Mouse (Mus musculus) forebrain, embryonic 11.5 days (tissue): Measurements from ENCODE around the gene Fam136a. TPM values are rescaled to one million over a fixed set of nuclear protein-coding genes. Genes with fewer than 3 reads are reported as not detected.

Source experiments
- ATAC-seq: fragments of 200-750 bp; cut with Nextera tagmentation; replicated peaks from 2 replicates; pipeline ENCODE4 v1.8.0; 2017; ENCODE audit warnings: moderate TSS enrichment; ENCODE audit not compliant: low FRiP score
- DNase-seq: peaks from one replicate; pipeline ENCODE4 v3.0.0-alpha.2; 2017; ENCODE audit warnings: low spot score
- H3K27ac ChIP-seq: fragments of 300-500 bp; sonication (generic); 2 replicates; pipeline ENCODE4 v1.5.1; 2014; ENCODE audit warnings: low read depth, low read length
- H3K27me3 ChIP-seq: fragments of 300-500 bp; sonication (generic); 2 replicates; pipeline ENCODE4 v1.6.1; 2014; ENCODE audit warnings: mild to moderate bottlenecking, low read length, mixed read lengths; ENCODE audit not compliant: control insufficient read depth, insufficient read depth
- H3K36me3 ChIP-seq: fragments of 300-500 bp; sonication (generic); 2 replicates; pipeline ENCODE4 v1.6.1; 2014; ENCODE audit warnings: mild to moderate bottlenecking, low read length, moderate library complexity, mixed read lengths; ENCODE audit not compliant: control insufficient read depth, insufficient read depth
- H3K4me1 ChIP-seq: fragments of 300-500 bp; sonication (generic); replicated peaks from 2 replicates; pipeline ENCODE4 v1.6.1; 2014; ENCODE audit warnings: low read length, mixed read lengths; ENCODE audit not compliant: control insufficient read depth, insufficient read depth
- H3K4me2 ChIP-seq: fragments of 300-500 bp; sonication (generic); 2 replicates; pipeline ENCODE4 v1.6.1; 2014; ENCODE audit warnings: low read depth, mild to moderate bottlenecking, low read length, moderate library complexity, mixed read lengths; ENCODE audit not compliant: severe bottlenecking
- H3K4me3 ChIP-seq: fragments of 300-500 bp; sonication (generic); 2 replicates; pipeline ENCODE4 v1.5.1; 2014; ENCODE audit warnings: low read depth, low read length
- H3K9ac ChIP-seq: fragments of 300-500 bp; sonication (generic); 2 replicates; pipeline ENCODE4 v1.6.1; 2014; ENCODE audit warnings: low read length
- H3K9me3 ChIP-seq: fragments of 300-500 bp; sonication (generic); 2 replicates; pipeline ENCODE4 v1.6.1; 2016; ENCODE audit warnings: low read length, mixed read lengths; ENCODE audit not compliant: control insufficient read depth
- WGBS: fragments of 180-500 bp; shearing (Covaris S2); extraction: QIAGEN DNeasy Blood & Tissue Kit; methylation state at CpG from one replicate; pipeline ENCODE4 v1.1.7; 2014; 5-methylcytosine and 5-hydroxymethylcytosine counted together
- polyA plus RNA-seq: library from polyadenylated mRNA; unstranded; fragments of >200 nt; fragmentation: Nextera tagmentation; extraction: Ambion mirVana; gene quantifications from 2 replicates; pipeline ENCODE4 v1.2.1, GENCODE M21; 2014

Gene Fam136a
- polyA plus RNA-seq, 1 experiment from 2014 or later, result 164 TPM

DNA sequence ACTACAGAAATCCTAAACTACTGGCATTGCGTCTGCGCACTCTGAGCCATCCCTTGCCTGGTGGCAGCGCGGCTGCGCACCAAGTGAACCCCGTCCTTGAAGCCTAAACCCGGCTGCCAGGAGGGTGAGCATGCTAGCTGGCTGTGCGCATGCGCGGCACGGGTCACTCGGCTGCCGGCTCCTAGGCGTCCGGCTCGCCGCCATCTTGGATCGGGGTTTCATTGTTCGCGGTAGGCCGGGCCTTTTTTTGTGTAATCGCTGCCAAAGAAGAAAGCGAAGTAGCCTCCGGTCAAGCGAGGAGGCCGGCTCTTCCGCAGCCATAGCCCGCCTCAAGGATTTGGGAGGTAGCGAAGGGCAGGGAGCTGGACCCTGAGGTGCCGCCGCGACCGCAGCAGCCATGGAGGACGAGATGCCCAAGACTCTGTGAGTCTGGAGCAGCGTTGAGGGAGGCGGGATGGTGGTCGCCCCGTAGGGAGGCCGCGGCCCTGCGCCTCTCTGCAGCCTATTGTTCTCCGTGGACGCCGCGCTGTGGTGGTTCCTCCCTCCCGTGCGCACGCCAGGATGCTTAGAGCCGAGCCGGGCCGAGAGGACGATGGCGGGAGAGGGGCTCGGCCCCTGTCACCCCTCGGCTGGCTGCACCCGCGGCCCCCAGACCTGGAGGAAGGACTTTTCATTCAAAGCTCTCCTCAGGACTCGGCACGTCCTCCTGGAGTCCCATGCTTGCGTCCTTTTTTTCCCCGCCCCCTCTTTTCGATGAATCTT is 38.8 kb downstream of the Fam136a start, which contains the start of gene Tia1:
TSS of gene Tia1 (plus strand) at position 120 of the 762 bp plus-strand sequence.
- under 1% methylated on average over 62 of the region's 62 CpGs for WGBS
- Histone ChIP-seq H3K4me3 (peak within 1 kb of the TSS; percentile 82), H3K4me2 (peak within 1 kb of the TSS; percentile 75), H3K27me3 (no peaks in the 10 kb centered on the region), H3K27ac (peak within 1 kb of the TSS; percentile 100), H3K9ac (peak within 1 kb of the TSS; percentile 100), H3K36me3 (no peaks in the 10 kb centered on the region), H3K9me3 (no peaks in the 10 kb centered on the region), H3K4me1 (no peaks in the 10 kb centered on the region; the same call in 1 of the 2 replicates)
- DNase-seq (peak; percentile 99), ATAC-seq (peak; percentile 97)

DNA sequence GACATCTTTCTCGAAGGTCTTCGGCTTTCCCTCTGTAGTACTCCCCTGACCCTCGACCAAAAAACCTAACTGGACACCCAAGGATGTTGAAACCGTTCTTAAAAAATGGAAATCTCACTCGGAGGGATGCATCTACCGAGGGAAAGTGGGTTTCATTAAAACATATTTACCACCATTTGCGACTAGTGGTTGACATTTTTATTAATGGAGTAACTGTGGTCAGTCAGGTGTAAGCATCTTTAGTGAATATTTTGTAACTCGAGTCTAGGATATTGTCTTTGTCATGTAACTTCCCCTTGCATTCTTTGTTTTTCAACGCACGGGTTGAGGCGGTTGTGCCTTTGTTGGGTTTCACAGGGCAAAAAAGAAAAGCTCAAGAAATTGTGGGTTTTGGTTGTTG is 39.5 kb downstream of the Fam136a start:
- ATAC-seq (no peak), DNase-seq (no peak)
- H3K27ac ChIP-seq, result peak overlapping the region; percentile 100
- peak overlapping the region; percentile 75 for H3K4me2 ChIP-seq
- peak overlapping the region; percentile 100 for H3K9ac ChIP-seq
- no peaks in the 10 kb centered on the region for H3K36me3 ChIP-seq
- no peaks in the 10 kb centered on the region; the same call in 1 of the 2 replicates for H3K4me1 ChIP-seq
- H3K27me3 ChIP-seq, result no peaks in the 10 kb centered on the region
- H3K4me3 ChIP-seq, result peak overlapping the region; percentile 82
- no peaks in the 10 kb centered on the region for H3K9me3 ChIP-seq
- WGBS, result under 1% methylated on average over 11 of the region's 11 CpGs

GRCm38 (mm10) chr6:86406306-86406705 is 40.9 kb downstream of the Fam136a start:
- Histone ChIP-seq H3K27ac (no peak overlapping the region), H3K4me1 (no peaks in the 10 kb centered on the region; the same call in 1 of the 2 replicates), H3K9me3 (no peaks in the 10 kb centered on the region), H3K36me3 (no peaks in the 10 kb centered on the region), H3K4me2 (peak overlapping the region; percentile 75), H3K27me3 (no peaks in the 10 kb centered on the region), H3K9ac (no peak overlapping the region; the same call in 1 of the 2 replicates), H3K4me3 (peak overlapping the region; percentile 82; the same call in 1 of the 2 replicates)
- DNase-seq, result no peak
- no peak for ATAC-seq

GRCm38 (mm10) chr6:86418711-86419110 is 53.3 kb downstream of the Fam136a start:
- WGBS, result 91% methylated on average over 6 of the region's 6 CpGs
- no peak for ATAC-seq
- no peak overlapping the region for H3K4me2 ChIP-seq

DNA sequence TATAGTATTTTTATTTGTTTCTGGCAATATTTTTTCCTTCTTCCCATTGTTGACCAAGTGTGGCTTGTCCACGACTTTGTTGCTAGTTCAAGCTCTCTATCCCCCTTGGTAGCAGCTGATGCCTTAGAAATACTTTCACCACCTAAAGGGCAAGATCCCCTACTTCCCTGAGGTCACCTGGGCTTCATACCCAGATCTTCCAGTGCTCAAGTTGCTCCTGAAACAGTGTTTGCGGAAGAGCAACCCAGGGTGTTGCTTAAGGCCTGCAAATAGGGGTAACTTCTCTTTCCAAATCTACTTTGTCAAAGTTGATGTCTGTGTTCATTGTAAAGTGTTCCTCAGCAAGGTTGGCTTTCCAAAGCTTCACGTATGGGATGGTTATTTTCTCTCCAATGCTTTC is 53.8 kb downstream of the Fam136a start:
- 89% methylated on average over 3 of the region's 3 CpGs for WGBS
- no peak for ATAC-seq
- Histone ChIP-seq H3K4me1 (no peaks in the 10 kb centered on the region), H3K27me3 (no peaks in the 10 kb centered on the region), H3K27ac (no peak overlapping the region), H3K9ac (no peak overlapping the region), H3K4me2 (no peak overlapping the region), H3K4me3 (no peak overlapping the region), H3K9me3 (no peaks in the 10 kb centered on the region), H3K36me3 (peaks cover 33% of the 10 kb centered on the region)
- DNase-seq, result no peak

More at GRCm38 (mm10) chr6:86418711-86419110, 53.3 kb downstream of the Fam136a start:
- no peak overlapping the region for H3K9ac ChIP-seq
- H3K9me3 ChIP-seq, result no peaks in the 10 kb centered on the region
- peaks cover 33% of the 10 kb centered on the region for H3K36me3 ChIP-seq
- no peak overlapping the region for H3K4me3 ChIP-seq
- no peaks in the 10 kb centered on the region for H3K27me3 ChIP-seq
- no peaks in the 10 kb centered on the region for H3K4me1 ChIP-seq
- H3K27ac ChIP-seq, result no peak overlapping the region
- no peak for DNase-seq

Other genes starting within 250 kb of the Fam136a start
- 1.7 and 1.9 TPM in 2 replicates for gene Tgfa, start 170.4 kb upstream of the Fam136a start, polyA plus RNA-seq
- gene Snrpg, start 5.7 kb downstream of the Fam136a start, polyA plus RNA-seq, result 775 and 792 TPM in 2 replicates
- gene Pcyox1, start 31.5 kb downstream of the Fam136a start, polyA plus RNA-seq, result 94.8 and 95.3 TPM in 2 replicates
- gene Tia1, start 38.6 kb downstream of the Fam136a start, polyA plus RNA-seq, result 271 and 307 TPM in 2 replicates
- gene Gm44790, start 61.0 kb downstream of the Fam136a start, polyA plus RNA-seq, result 0.37 TPM in 1 of 2 replicates, not detected in the other
- gene C87436, start 72.7 kb downstream of the Fam136a start, polyA plus RNA-seq, result 28.1 and 28.6 TPM in 2 replicates
- 573 and 583 TPM in 2 replicates for gene Pcbp1, start 160.7 kb downstream of the Fam136a start, polyA plus RNA-seq